Mouse (Mus musculus) liver, embryonic 11.5 days (tissue): ENCODE results near the gene Hivep2. TPM values are rescaled to one million over a fixed set of nuclear protein-coding genes. Genes with fewer than 3 reads are reported as not detected.

Experiments
- ATAC-seq: fragments of 200-750 bp; cut with Nextera tagmentation; replicated peaks from 2 replicates; pipeline ENCODE4 v1.8.0; 2017; ENCODE audit warnings: moderate number of reproducible peaks, mild to moderate bottlenecking, moderate TSS enrichment, moderate library complexity; ENCODE audit not compliant: low FRiP score
- DNase-seq: peaks from one replicate; pipeline ENCODE4 v3.0.0-alpha.2; 2017; ENCODE audit warnings: low spot score
- H3K27ac ChIP-seq: fragments of 300-500 bp; sonication (generic); 2 replicates; pipeline ENCODE4 v1.5.1; 2014; ENCODE audit warnings: mild to moderate bottlenecking, low read depth, low read length, control low read depth
- H3K27me3 ChIP-seq: fragments of 300-500 bp; sonication (generic); replicated peaks from 2 replicates; pipeline ENCODE4 v1.6.1; 2014; ENCODE audit warnings: low read length, mixed read lengths; ENCODE audit not compliant: control insufficient read depth, insufficient read depth
- H3K36me3 ChIP-seq: fragments of 300-500 bp; sonication (generic); 2 replicates; pipeline ENCODE4 v1.6.1; 2014; ENCODE audit warnings: mild to moderate bottlenecking, low read length, moderate library complexity, mixed read lengths; ENCODE audit not compliant: control insufficient read depth, insufficient read depth
- H3K4me1 ChIP-seq: fragments of 300-500 bp; sonication (generic); replicated peaks from 2 replicates; pipeline ENCODE4 v1.6.1; 2014; ENCODE audit warnings: low read length, mixed read lengths; ENCODE audit not compliant: control insufficient read depth, insufficient read depth
- H3K4me2 ChIP-seq: fragments of 300-500 bp; sonication (generic); 2 replicates; pipeline ENCODE4 v1.6.1; 2014; ENCODE audit warnings: mild to moderate bottlenecking, control low read depth, moderate library complexity
- H3K4me3 ChIP-seq: fragments of 300-500 bp; sonication (generic); 2 replicates; pipeline ENCODE4 v1.5.1; 2014; ENCODE audit warnings: low read depth, low read length, control low read depth
- H3K9ac ChIP-seq: fragments of 300-500 bp; sonication (generic); 2 replicates; pipeline ENCODE4 v1.6.1; 2014; ENCODE audit warnings: low read depth, low read length, control low read depth
- H3K9me3 ChIP-seq: fragments of 300-500 bp; sonication (generic); 2 replicates; pipeline ENCODE4 v1.6.1; 2016; ENCODE audit warnings: low read length, inconsistent platforms, mixed read lengths; ENCODE audit not compliant: control insufficient read depth
- WGBS: fragments of 180-500 bp; shearing (Covaris S2); extraction: QIAGEN DNeasy Blood & Tissue Kit; methylation state at CpG from one replicate; pipeline ENCODE4 v1.1.7; 2014; 5-methylcytosine and 5-hydroxymethylcytosine counted together
- polyA plus RNA-seq: library from polyadenylated mRNA; unstranded; fragments of >200 nt; fragmentation: Nextera tagmentation; extraction: Ambion mirVana; gene quantifications from 2 replicates; pipeline ENCODE4 v1.2.1, GENCODE M21; 2014

Hivep2 gene
- polyA plus RNA-seq, 1 experiment from 2014 or later = 2.2 TPM

DNA sequence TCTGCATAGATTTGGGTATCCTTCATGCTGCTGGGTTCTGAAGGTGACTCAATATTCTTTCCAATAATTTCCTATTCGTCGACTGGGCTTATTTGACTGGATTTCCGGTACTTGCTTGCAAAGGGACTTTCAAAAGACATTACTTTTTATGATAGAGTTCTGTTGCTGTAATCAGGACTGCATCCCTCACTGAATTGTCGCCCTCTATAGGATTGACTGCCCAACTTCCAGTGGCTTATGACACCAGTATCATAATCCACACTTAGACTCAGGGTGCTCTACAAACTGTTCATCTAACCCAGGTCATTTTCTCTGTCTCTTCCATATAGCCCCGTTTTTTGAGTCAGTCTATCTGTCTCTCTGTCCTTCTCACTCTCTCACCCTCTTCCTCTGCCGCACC lies 231.4 kb downstream of the Hivep2 start:
- H3K36me3 ChIP-seq = no peaks in the 10 kb centered on the region
- H3K9ac ChIP-seq = no peak overlapping the region
- H3K4me3 ChIP-seq = no peak overlapping the region
- H3K4me1 ChIP-seq = no peaks in the 10 kb centered on the region
- H3K9me3 ChIP-seq = no peaks in the 10 kb centered on the region
- ATAC-seq = no peak
- no peak overlapping the region for H3K27ac ChIP-seq
- WGBS = 65% methylated on average over 6 of the region's 6 CpGs
- no peak overlapping the region for H3K4me2 ChIP-seq
- H3K27me3 ChIP-seq = no peaks in the 10 kb centered on the region
- no peak for DNase-seq

DNA sequence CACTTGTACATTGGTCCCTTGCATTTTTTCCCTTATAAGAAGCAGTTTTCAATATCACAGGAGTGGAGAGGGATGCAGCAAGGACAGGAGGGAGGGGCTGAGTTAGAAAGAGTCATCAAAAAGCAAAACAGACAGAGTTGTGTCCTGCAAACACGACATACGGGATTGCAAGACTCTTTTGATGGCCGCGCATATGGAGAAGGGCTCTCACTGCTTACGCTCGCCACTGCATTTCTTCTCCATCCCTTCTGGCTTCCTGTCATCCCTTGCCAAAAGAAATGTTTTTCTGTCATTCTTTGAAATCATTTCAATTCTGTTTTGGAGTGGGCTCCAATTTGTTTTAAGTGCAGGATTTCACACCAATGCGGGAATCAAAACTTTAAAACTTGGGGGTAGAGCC lies 233.5 kb downstream of the Hivep2 start:
- WGBS = 81% methylated on average over 7 of the region's 7 CpGs
- no peaks in the 10 kb centered on the region for H3K4me1 ChIP-seq
- no peaks in the 10 kb centered on the region for H3K9me3 ChIP-seq
- no peak overlapping the region for H3K4me3 ChIP-seq
- H3K36me3 ChIP-seq = no peaks in the 10 kb centered on the region
- no peak for ATAC-seq
- no peak overlapping the region for H3K4me2 ChIP-seq
- no peak overlapping the region for H3K27ac ChIP-seq
- no peaks in the 10 kb centered on the region for H3K27me3 ChIP-seq
- no peak overlapping the region for H3K9ac ChIP-seq
- DNase-seq = no peak

DNA sequence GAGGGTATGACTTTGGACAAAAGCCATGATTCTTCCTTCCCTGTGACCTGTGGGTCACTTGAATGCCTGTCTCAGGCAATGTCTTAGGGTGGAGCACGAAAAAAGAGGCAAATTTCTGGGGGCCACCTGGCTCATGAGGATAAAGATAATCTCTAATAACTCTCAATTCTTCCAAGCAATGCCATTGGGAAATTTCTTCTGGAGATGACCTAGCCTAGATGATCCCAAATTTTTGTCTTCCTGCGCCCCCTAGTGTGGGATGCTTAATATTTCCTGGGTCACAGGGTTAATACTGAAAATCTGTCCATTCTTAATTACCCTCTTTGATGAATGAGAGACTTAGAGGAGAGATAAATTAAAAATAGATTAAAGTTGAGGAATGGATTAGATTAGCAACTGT lies 234.4 kb downstream of the Hivep2 start:
- ATAC-seq (no peak), DNase-seq (no peak)
- H3K9ac ChIP-seq = no peak overlapping the region
- H3K27ac ChIP-seq = no peak overlapping the region
- 9% methylated on average over 2 of the region's 2 CpGs for WGBS
- H3K4me2 ChIP-seq = no peak overlapping the region
- H3K4me3 ChIP-seq = no peak overlapping the region
- no peaks in the 10 kb centered on the region for H3K9me3 ChIP-seq
- H3K36me3 ChIP-seq = no peaks in the 10 kb centered on the region
- no peaks in the 10 kb centered on the region for H3K27me3 ChIP-seq
- H3K4me1 ChIP-seq = no peaks in the 10 kb centered on the region

Other genes with a start within 250 kb of the Hivep2 start
- 19.2 and 20.3 TPM in 2 replicates for gene Aig1, start 97.1 kb upstream of the Hivep2 start, polyA plus RNA-seq